Mouse (Mus musculus) liver, postnatal 0 days (tissue): ENCODE measurements around the gene Ankrd2. TPM values are rescaled to one million over a fixed set of nuclear protein-coding genes. Genes with fewer than 3 reads are reported as not detected.
"Not testable (repeated sequence)": the region's sequence is repeated elsewhere in the genome, so short reads cannot be mapped to it uniquely, and the experiment has no call there.

ENCODE experiments used
- ATAC-seq: fragments of 200-750 bp; cut with Nextera tagmentation; 2 replicates; pipeline ENCODE4 v1.8.0; 2017; ENCODE audit warnings: mild to moderate bottlenecking, moderate library complexity
- DNase-seq: peaks from one replicate; pipeline ENCODE4 v3.0.0-alpha.2; 2016
- H3K27ac ChIP-seq: fragments of 300-500 bp; sonication (generic); 2 replicates; pipeline ENCODE4 v1.5.1; 2014; ENCODE audit warnings: antibody characterized with exemption, moderate library complexity, mild to moderate bottlenecking, low read depth
- H3K27me3 ChIP-seq: fragments of 300-500 bp; sonication (generic); 2 replicates; pipeline ENCODE4 v1.6.1; 2014; ENCODE audit warnings: low read length, control low read depth, mixed read lengths; ENCODE audit not compliant: insufficient read depth
- H3K36me3 ChIP-seq: fragments of 300-500 bp; sonication (generic); replicated peaks from 2 replicates; pipeline ENCODE4 v1.6.1; 2014; ENCODE audit warnings: mild to moderate bottlenecking, control low read depth, low read length, moderate library complexity, mixed read lengths; ENCODE audit not compliant: insufficient read depth
- H3K4me1 ChIP-seq: fragments of 300-500 bp; sonication (generic); 2 replicates; pipeline ENCODE4 v1.6.1; 2014; ENCODE audit warnings: antibody characterized with exemption, mild to moderate bottlenecking, control low read depth; ENCODE audit not compliant: insufficient read depth
- H3K4me2 ChIP-seq: fragments of 300-500 bp; sonication (generic); 2 replicates; pipeline ENCODE4 v1.6.1; 2014; ENCODE audit warnings: low read depth, mild to moderate bottlenecking, low read length, moderate library complexity, mixed read lengths
- H3K4me3 ChIP-seq: fragments of 300-500 bp; sonication (generic); 2 replicates; pipeline ENCODE4 v1.5.1; 2014; ENCODE audit warnings: low read depth, low read length
- H3K9ac ChIP-seq: fragments of 300-500 bp; sonication (generic); replicated peaks from 2 replicates; pipeline ENCODE4 v1.6.1; 2014; ENCODE audit warnings: mild to moderate bottlenecking, moderate library complexity
- H3K9me3 ChIP-seq: fragments of 300-500 bp; sonication (generic); 2 replicates; pipeline ENCODE4 v1.6.1; 2016; ENCODE audit warnings: mild to moderate bottlenecking, control low read depth, low read length, mixed read lengths
- CTCF ChIP-seq: sonication (generic); IDR thresholded peaks from 2 replicates; pipeline ENCODE4 v1.5.1; 2016; ENCODE audit warnings: antibody characterized with exemption, low read depth
- EP300 ChIP-seq: IDR thresholded peaks from 2 replicates; pipeline ENCODE4 v1.6.1; 2016; ENCODE audit warnings: antibody characterized with exemption, low read depth, mild to moderate bottlenecking
- WGBS: fragments of 180-500 bp; shearing (Covaris S2); extraction: QIAGEN DNeasy Blood & Tissue Kit; methylation state at CpG from one replicate; pipeline ENCODE4 v1.1.7; 2014; ENCODE audit not compliant: insufficient replicate concordance; 5-methylcytosine and 5-hydroxymethylcytosine counted together
- polyA plus RNA-seq: library from polyadenylated mRNA; unstranded; fragments of >200 nt; fragmentation: Nextera tagmentation; extraction: Ambion mirVana; gene quantifications from 2 replicates; pipeline ENCODE4 v1.2.1, GENCODE M21; 2015

Gene Ankrd2
- polyA plus RNA-seq, 1 experiment from 2014 or later, result 0.22 TPM

DNA sequence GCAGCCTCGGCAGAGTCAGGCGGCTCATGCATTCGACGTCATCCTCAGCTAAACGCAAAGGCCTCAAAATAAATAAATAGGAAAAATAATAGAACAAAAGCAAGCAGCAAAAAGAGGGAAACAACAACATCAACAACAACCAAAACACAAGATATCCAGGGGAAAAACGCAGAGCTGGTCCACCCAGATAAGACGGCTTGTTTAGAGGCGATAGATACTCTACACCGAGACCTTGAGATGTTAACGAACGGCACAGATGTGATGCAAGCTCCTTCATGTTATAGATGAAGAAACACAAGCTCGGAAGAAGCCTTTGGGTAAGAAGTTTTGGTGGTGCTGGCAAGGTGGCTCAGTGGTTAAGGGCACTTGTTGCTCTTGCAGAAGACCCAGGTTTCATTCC is 43.2 kb downstream of the Ankrd2 start:
- Histone ChIP-seq H3K27ac (no peak overlapping the region), H3K4me1 (no peaks in the 10 kb centered on the region), H3K36me3 (no peaks in the 10 kb centered on the region), H3K9me3 (no peaks in the 10 kb centered on the region), H3K4me3 (no peak overlapping the region), H3K27me3 (no peaks in the 10 kb centered on the region), H3K9ac (no peak overlapping the region), H3K4me2 (no peak overlapping the region)
- DNase-seq, result no peak
- TF ChIP-seq EP300 (no peak), CTCF (no peak)
- 83% methylated on average over 12 of the region's 12 CpGs for WGBS
- no peak for ATAC-seq

DNA sequence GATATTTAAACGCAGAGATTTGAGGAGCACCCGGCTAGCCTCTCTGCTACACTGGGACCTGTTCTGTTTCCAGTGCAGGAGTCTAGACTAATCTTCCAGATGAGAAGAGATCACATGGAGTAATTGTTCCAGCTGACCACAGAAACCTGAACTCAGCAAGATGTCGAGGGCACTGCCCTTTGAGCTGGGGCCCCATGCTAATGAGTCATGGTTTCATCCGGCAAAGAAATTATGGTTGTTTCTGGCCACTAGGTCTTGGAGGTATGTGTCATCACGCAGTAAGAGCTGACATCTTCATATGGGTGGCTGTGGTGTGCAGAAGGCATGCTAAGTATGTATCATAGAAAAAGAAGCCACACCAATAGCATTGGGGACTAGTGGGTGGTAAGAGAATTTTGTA is 44.1 kb downstream of the Ankrd2 start:
- H3K4me1 ChIP-seq, result no peaks in the 10 kb centered on the region
- no peaks in the 10 kb centered on the region for H3K27me3 ChIP-seq
- TF ChIP-seq CTCF (no peak), EP300 (no peak)
- DNase-seq (no peak), ATAC-seq (peak; percentile 54)
- H3K4me2 ChIP-seq, result no peak overlapping the region
- no peak overlapping the region for H3K9ac ChIP-seq
- H3K9me3 ChIP-seq, result no peaks in the 10 kb centered on the region
- 66% methylated on average over 5 of the region's 5 CpGs for WGBS
- H3K36me3 ChIP-seq, result no peaks in the 10 kb centered on the region
- H3K4me3 ChIP-seq, result no peak overlapping the region
- no peak overlapping the region for H3K27ac ChIP-seq

DNA sequence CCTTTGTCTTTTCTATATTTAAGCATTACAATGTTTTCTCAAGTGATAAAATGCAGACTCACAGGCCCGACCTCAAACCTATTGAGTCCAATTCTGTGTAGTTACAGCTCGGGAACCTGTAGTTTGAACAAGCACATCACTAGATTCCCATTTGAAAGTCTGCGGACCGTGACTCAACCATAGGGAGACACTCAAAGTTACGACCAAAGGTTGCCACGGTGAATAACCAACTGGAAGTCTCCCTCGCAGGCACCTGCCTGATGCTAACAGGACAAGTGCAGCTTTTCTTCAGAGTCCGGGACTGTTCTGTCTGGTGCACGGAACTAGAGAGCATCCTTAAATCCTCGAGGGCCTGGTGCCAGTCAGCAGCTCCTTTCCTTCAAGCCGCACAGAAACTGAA is 44.7 kb downstream of the Ankrd2 start:
- no peaks in the 10 kb centered on the region for H3K27me3 ChIP-seq
- H3K9ac ChIP-seq, result no peak overlapping the region
- WGBS, result 75% methylated on average over 11 of the region's 11 CpGs
- no peaks in the 10 kb centered on the region; the same call in 1 of the 2 replicates for H3K4me1 ChIP-seq
- H3K4me2 ChIP-seq, result no peak overlapping the region
- no peak for DNase-seq
- H3K36me3 ChIP-seq, result no peaks in the 10 kb centered on the region
- no peaks in the 10 kb centered on the region for H3K9me3 ChIP-seq
- TF ChIP-seq CTCF, result no peak
- TF ChIP-seq EP300, result no peak
- H3K27ac ChIP-seq, result no peak overlapping the region
- no peak overlapping the region for H3K4me3 ChIP-seq
- ATAC-seq, result no peak

DNA sequence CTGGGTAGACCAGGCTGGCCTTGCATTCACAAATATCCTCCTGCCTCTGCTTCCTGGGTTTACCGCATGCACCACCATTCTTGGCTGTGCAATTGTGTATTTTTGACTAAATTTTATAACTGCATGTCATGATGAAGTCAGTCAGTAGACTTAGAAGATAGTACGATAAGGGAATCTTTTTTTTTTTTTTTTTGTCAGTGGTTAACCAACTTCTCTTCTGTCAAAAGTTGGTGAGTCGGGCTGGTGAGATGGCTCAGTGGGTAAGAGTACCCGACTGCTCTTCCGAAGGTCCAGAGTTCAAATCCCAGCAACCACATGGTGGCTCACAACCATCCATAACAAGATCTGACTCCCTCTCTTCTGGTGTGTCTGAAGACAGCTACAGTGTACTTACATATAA is 45.8 kb downstream of the Ankrd2 start:
- not testable (repeated sequence) for DNase-seq, H3K9ac ChIP-seq, ATAC-seq, H3K4me3 ChIP-seq, H3K4me1 ChIP-seq, H3K27me3 ChIP-seq, H3K36me3 ChIP-seq, H3K9me3 ChIP-seq, H3K4me2 ChIP-seq, H3K27ac ChIP-seq
- WGBS, result 77% methylated on average over 5 of the region's 5 CpGs

DNA sequence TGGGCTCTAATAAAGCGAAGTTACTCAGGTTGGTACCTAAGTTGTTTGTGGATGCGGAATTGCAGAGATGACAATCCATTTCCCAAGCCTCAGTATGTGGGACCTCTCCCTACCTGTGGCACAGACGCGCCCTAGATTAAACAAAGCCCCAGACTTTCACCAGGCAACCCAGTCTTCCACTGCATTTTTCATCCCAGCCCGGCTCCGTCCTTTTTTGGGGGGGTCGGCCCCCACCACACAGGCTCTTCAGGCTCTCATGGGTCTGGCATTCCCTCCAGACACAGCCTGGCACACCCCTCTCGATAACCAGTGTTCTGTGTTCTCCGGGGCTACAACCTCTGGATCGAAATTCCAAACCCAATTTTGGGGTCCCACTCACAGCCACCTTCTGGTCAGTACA is 49.9 kb downstream of the Ankrd2 start:
- no peaks in the 10 kb centered on the region for H3K27me3 ChIP-seq
- no peaks in the 10 kb centered on the region for H3K36me3 ChIP-seq
- H3K4me1 ChIP-seq, result peaks cover 13% of the 10 kb centered on the region
- 0 out of 2 replicates have a peak overlapping the region, but pooled peaks have one; percentile 2 for H3K9ac ChIP-seq
- ATAC-seq (no peak), DNase-seq (no peak)
- WGBS, result 12% methylated on average over 10 of the region's 10 CpGs
- TF ChIP-seq EP300, result no peak
- TF ChIP-seq CTCF, result no peak
- H3K9me3 ChIP-seq, result no peaks in the 10 kb centered on the region
- peak overlapping the region; percentile 68 for H3K4me2 ChIP-seq
- peak overlapping the region; percentile 41 for H3K4me3 ChIP-seq
- H3K27ac ChIP-seq, result no peak overlapping the region

DNA sequence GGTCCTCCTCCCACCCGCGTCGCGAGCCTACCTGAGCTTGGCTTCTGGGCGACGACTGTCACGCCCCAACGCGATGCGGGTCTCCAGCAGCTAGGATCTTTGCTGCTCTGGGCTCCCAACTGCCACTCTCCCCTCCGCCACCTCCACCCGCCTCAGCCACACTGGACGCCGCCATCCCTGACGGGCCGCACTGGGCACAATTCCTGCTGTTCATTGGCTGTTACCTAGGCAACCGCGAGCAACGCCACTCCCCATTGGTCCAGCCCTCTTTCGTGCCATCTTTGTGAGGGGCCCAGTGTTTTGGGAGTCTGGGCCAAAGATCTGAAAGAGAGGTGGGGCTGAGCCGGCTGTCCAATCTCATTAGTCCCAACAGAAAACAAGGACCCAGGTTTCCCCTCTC is 50.4 kb downstream of the Ankrd2 start, which contains the start of gene Morn4:
Gene Morn4, minus strand, starts transcription at position 192 of the 400 bp plus-strand sequence.
- H3K4me1 ChIP-seq, result peaks cover 15% of the 10 kb centered on the region
- peak within 1 kb of the TSS; percentile 41 for H3K4me3 ChIP-seq
- WGBS, result 2% methylated on average over 21 of the region's 21 CpGs
- no peaks in the 10 kb centered on the region for H3K27me3 ChIP-seq
- H3K27ac ChIP-seq, result no peak within 1 kb of the TSS
- H3K4me2 ChIP-seq, result peak within 1 kb of the TSS; percentile 68
- no peaks in the 10 kb centered on the region for H3K9me3 ChIP-seq
- H3K9ac ChIP-seq, result 0 out of 2 replicates have a peak within 1 kb of the TSS, but pooled peaks have one; percentile 2
- DNase-seq, result peak; percentile 77
- TF ChIP-seq EP300 (no peak), CTCF (no peak)
- no peak for ATAC-seq
- no peaks in the 10 kb centered on the region for H3K36me3 ChIP-seq

DNA sequence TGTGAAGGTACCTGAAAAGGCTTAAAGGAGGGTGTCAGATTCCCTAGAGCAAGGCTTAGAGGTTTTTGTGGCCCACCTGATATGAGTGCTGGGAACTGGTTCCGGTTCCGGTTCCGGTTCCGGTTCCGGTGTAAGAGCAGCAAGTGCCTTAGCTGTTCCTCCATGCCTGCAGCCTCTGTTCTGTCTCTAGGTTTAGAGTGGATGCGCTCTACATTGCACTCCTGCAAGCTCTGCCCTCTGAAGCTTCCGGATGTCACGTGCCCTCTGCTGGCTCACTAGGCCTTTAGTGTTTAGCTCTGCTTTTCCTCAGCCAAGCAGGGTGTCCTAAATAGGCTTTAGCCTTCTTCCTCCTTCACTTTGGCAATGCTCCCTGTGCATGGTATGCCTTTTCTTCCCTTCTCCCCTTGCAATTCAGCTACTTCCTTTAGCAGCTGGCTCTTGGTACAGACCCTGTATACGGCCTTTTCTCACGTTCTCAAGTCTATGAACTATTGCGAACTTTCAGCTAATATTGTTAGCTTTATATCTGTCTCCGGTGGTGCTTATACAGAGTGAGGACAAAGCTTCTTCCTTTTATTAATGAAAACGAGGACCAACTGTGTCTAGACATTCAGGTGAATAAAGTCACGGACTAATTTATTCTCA is 53.4 kb downstream of the Ankrd2 start:
- Histone ChIP-seq H3K9ac (no peak overlapping the region), H3K27ac (peak overlapping the region; percentile 91), H3K4me2 (peak overlapping the region; percentile 79), H3K36me3 (peaks cover 6% of the 10 kb centered on the region; the same call in 1 of the 2 replicates), H3K27me3 (no peaks in the 10 kb centered on the region), H3K4me3 (peak overlapping the region; percentile 79), H3K4me1 (peaks cover 22% of the 10 kb centered on the region), H3K9me3 (no peaks in the 10 kb centered on the region)
- peak; percentile 62 for DNase-seq
- TF ChIP-seq CTCF, result peak; percentile 29; the same call in 1 of the 2 replicates
- TF ChIP-seq EP300, result no peak
- WGBS, result 13% methylated on average over 14 of the region's 14 CpGs
- ATAC-seq, result no peak
